Mouse (Mus musculus) monocyte, adult 2 months (primary cell): ENCODE results near the gene Serpina6.

ENCODE experiments used
- DNase-seq, 2 experiments: peaks; one replicate each; pipeline ENCODE4 v3.0.0; 2022; ENCODE audit warnings: low spot score in 2 of 2, low read depth in 1 of 2

Serpina6 gene

DNA sequence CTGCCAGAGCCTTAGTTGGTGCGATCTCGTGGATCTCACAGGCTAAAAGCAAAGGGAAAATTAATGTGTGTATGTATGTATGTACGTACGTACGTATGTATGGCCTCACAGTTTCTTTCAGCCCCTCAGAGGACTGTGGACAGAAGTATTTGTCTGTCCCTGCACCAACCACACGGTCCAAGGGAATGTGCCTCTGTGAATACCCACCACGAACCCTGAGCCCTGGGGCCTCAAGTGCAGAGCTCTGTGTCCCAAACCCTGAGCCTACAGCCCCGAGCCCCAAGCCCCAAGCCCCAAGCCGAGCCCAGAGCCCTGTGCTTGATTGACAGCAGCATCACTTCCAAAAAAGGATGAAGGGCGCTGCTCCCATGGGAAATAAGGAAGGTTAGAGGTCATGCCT is 979 bp upstream of the Serpina6 start:
- no peak for DNase-seq

DNA sequence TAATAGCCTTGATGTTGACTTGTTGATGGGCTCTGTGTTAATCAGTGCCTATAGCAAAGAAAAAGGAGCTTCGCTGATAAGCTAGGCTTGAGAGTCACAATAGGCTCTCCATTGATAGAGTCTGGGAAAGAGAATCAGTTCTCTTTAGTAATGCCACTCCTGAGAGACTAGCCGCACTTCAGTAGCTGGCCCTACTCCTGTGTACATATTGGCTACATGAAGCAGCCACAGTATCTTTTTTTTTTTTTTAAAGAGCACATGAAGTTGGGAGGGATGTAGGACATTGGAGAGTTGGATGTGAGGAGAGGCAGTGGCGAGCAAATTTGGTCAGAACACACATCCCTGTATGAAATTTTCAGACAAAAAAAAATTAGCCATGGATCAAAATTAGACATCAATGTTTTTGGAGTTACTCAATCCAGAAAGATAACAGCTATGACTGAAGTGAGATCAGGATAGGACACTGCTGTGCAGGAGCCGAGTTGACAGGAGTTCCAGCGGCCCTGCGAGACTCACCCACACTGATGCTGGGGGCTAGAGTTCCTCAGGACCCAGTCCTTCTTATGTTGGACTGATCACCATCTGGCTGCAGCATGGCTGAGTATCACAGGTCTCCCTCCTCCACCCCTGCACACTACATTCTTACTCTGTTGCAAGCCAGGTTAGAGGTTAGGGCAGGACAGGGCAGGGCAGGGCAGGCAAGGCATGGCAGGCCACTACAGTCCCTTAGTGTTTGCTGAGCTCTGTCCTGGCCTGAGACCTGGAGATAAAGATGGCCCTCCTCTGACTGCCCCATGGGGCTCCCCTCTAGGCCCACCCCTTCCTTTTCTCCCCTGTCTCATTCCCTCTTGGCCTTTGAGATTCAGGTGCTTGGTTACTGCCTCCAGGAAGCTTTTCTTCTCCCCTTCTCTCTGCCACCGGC is 1.6 kb downstream of the Serpina6 start:
- DNase-seq: no peak

DNA sequence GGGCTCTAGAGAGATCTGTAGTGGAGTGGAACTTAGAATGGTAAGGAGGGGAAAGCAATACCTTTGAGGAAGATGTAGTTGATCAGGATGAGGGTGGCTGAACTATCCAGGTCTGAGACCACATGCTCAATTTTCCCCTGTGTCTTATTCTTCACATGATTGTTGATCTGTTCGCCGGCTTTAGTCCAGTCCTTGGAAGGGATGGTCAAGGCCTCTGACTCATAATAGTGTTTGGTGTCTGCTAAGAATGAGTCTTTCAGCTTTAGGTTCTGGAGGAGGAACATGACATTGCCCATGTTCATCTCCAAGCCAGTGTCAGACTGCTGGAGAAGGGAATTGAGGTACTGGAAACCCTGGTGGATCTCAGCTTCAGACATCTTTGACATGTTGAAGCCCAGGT is 3.2 kb downstream of the Serpina6 start:
- DNase-seq: no peak

DNA sequence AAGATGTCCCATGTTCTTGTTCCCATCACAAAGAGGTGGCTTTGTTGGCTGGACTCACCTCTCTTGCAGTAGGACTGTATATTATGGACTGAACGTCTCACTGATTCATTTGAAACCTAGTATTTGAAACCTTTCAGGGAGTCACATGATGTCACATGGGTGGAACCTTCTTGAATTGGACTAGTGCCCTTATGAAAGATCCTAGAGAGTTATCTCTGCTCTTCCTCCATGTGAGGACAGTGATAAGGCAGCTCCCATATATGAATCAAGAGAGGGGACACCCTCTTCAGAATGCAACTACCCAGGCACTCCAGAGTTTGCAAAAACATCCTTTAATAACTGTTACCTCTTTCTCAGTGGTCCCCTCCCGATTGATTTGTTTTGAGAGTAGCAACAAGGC is 10.7 kb downstream of the Serpina6 start:
- no peak for DNase-seq

DNA sequence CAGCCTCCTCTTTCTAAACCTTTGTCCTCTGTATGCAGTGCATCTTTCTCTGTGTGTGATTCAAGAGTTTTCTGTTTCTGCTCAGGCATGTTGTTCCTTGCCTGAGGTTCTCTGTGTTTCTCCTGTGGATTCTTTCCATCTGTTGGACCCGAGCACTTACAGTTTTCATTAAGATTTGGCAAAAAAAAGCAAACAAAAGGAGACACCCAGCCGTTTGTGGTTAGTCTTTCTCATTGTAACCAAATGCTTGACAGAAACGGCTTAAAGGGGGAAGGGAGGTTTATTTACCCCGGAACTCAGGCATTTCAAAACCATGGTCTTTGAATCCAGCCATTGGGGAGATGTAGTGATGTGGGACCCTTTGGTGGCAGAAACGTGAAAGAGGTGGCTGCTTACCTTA is 12.4 kb downstream of the Serpina6 start:
- DNase-seq: no peak

DNA sequence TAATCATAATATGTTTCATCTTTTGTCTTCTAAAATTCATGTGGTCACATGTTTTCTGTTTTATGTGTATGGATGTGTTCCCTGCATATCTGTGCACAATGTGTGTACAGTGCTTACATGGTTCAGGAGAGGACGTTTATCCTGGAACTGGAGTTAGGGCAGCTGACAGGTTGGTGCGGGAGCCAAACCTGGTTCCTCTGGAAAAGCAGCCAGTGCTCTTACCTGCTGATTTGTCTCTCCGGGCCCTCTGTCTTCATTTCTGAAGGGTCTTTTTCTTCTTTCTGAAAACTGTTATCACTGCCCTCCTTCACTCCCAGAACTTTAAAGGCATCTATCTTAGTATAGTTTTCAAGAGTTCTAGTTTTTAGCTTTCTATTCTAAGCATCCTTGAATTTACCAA is 13.2 kb downstream of the Serpina6 start:
- DNase-seq: no peak

DNA sequence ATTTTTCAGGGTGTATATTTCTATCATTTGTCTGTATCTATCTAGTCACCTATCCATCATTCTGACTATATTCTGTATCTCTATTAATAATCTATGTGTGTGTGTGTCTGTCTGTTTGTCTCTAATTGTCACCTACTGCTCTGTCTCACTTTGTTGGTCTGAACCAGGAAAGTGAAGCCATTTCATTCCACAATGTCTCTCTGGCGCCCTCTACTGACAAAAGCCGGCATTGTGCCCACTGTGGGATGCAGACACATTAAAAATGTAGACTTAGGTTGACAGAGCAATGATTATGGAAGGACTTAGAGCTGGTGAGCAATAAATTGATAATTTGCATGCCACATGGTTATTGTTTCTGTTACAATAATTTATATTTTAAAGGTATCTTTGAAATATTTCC is 13.7 kb downstream of the Serpina6 start:
- no peak for DNase-seq

DNA sequence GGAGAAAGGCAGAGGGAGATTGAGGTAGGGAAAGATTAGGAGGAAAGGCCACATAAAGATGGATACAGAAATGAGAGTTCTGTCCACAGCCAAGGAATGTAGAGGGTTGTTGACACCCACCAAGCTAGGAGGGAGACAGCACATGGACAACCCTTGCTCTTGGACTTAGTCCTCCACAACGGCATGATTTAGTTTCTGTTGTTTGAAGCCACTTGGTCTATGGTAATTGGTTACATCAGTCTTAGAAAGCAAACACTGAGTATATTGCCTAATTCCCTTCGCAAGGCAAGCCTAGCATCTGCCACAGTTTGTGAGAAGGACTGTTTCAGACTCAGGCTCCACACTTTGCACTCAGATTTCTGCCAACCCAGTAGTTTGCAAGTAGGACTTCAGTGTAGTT is 21.2 kb downstream of the Serpina6 start:
- DNase-seq: no peak

DNA sequence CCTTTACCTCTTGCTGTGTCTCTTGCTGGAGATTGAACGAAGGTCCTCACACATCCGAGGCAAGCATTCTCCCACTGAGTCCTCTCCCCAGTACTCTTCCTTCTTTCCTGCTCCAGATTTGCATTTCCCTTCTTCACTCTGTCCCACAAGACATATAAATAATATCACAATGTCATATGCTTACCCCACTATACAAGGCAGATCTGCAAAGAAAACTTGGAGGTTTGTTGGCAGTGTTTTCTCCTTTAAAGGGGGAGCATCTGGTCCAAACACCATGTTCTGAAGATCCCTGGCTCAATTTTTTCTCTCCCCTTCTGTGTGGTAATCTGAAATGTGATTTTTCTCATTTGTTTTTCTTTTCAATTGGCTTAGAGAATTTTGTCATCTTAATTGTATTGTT is 22.6 kb downstream of the Serpina6 start:
- DNase-seq: no peak

DNA sequence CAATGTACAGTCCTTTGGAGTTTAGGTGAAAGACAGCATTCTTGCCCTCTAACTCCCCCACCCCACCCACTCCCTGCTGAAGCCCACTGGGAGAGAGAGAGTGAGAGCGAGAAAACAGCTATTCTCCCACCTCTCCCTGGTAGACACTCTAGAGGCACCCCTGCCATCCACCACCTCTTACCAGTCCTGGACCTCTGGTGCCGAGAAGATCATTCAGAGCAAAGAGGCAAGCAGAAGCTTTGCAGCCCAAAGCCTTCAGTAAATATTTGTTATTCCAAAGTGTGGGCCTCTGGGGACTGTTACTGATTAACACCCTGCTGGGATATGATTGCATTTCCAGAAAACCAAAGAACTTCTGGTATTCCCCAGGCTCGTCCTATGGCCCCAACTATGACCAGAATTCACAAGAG is 25.8 kb downstream of the Serpina6 start, which contains the start of gene Serpina10:
Gene Serpina10 (minus strand): TSS at position 242 of the 410 bp plus-strand sequence.
- DNase-seq: no peak

DNA sequence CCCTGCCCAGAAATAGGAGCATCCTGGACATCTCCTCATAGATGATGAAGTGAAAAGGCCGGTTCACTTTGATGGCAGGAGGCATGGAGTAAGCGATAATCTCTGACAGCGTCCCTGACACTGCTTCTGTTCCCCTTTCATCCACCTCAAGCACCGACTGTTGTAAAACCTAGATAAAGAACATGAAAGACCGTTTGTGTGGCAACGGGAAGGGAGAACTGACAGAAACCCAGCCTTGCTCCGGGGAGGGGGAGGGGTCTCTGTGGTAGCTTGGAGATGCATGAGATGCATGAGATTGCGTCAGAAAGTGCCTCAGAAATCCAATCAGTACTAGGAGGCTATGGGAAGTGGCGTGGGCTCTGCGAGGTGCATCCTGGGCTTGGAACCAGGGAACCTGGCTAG is 40.2 kb downstream of the Serpina6 start:
- DNase-seq: no peak

DNA sequence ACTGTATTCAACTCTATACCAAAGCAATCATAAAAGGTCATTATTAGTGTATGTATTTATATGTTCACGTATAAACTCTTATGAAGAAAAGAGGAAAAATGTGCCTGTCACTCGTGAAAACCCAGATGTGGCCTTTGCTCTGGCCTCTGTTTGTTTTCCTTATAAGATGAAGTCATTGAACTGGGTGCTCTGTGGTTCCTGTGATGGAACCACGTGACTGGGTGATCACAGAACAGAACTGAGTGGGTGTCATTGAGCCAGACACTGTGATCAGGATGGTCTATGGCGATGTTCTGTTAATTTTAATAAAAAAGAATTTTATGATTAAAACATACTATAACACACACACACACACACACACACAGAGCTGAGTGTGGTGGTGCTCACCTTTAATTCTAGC is 41.3 kb downstream of the Serpina6 start:
- no peak for DNase-seq

DNA sequence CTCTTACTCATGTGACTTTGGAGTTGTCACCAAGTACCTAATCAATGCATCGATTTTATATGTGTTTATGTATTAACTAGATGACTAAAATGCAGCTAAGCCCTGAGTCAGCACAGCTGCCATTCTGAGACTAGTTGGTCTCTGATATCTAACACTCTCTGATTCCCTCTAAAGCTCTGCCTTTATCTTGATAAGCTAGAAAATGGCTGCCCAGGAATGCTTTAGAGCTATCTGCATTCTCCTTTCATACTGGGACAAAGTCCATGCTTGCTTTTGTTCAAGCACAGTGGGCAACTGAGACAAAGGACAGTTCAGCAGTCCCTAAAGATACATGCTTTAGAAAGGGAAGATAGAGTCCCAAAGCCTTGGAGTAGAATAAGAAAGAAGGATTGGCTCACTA is 41.9 kb downstream of the Serpina6 start:
- no peak for DNase-seq

DNA sequence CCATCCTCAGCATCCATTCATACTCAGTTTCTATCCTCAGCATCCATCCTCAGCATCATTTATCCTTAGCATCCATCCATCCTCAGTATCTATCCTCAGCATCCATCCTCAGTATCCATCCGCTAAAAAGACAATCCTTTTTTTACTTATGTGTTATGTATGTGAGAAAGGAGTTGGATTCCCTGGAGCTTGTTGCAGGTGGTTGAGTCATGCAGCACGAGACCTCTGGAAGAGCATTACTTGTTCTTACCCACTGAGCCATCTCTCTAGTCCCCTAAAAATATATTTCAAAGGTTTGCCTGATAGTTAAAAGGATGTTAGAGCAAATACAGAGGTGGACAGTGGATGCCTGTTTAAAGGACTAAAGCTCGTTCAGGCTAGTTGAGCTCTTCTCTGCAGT is 55.2 kb downstream of the Serpina6 start:
- DNase-seq: no peak

DNA sequence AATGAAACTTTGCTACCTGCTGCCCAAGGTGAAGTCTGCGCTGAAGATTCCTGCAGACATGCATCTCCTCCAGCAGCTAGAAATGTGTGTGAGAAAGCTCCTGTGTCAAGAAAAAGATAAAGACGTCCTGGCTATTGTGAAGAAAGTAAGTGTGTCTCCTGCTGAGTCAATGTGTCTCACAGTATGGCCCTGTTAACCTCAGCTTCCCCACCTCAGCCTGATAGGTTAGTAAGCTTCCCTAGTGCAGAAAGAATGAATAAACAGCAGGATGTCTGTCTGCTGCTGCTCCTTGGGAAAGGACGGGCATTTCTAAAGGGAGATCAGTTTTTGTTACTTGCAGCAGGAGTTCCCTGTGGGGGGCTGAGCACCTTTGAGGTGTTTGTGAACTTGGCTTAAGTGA is 56.6 kb downstream of the Serpina6 start:
- DNase-seq: no peak

DNA sequence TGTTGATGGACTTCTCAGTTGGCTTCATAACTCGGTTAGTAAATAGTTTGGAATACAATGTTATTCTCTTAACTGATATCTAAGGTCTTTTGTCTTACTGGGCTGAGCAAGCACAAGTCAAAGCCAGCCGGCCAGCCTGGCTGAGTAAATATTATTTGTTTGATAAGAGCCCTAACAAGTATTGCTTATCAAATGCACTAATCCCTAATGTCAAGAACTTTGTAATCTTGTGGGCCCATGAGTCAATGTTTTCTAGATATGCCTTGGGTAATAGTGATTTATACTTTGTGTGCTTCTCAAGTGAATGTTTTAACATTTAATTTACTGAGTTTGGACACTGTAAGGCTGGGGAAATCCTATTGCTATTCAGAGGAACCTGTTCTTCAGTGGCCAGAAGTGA is 58.6 kb downstream of the Serpina6 start:
- no peak for DNase-seq
